Mouse (Mus musculus) testis, adult 2 months (tissue): ENCODE data around the gene Hilpda. TPM values are rescaled to one million over a fixed set of nuclear protein-coding genes. Genes with fewer than 3 reads are reported as not detected.
A peak's percentile ranks its signal among the peaks of the same experiment; 100 is the strongest.

ENCODE experiments used
- H3K27ac ChIP-seq: fragments of 200-500 bp; 2 replicates; pipeline ENCODE4 v1.5.1; 2012; ENCODE audit warnings: low read depth, low read length; ENCODE audit not compliant: control insufficient read depth, insufficient read depth
- H3K27me3 ChIP-seq: fragments of 200-500 bp; 2 replicates; pipeline ENCODE4 v1.6.1; 2012; ENCODE audit warnings: mild to moderate bottlenecking, low read length, moderate library complexity; ENCODE audit not compliant: control insufficient read depth, insufficient read depth
- H3K36me3 ChIP-seq: fragments of 200-500 bp; 2 replicates; pipeline ENCODE4 v1.6.1; 2012; ENCODE audit warnings: mild to moderate bottlenecking, low read length; ENCODE audit not compliant: control insufficient read depth, insufficient read depth
- H3K4me1 ChIP-seq: fragments of 200-500 bp; 2 replicates; pipeline ENCODE4 v1.6.1; 2012; ENCODE audit warnings: low read length; ENCODE audit not compliant: control insufficient read depth, insufficient read depth
- H3K4me3 ChIP-seq: fragments of 200-500 bp; 2 replicates; pipeline ENCODE4 v1.5.1; 2012; ENCODE audit warnings: low read depth, mild to moderate bottlenecking, low read length, moderate library complexity, mixed read lengths; ENCODE audit not compliant: control insufficient read depth
- CTCF ChIP-seq: fragments of 200-500 bp; IDR thresholded peaks from 2 replicates; pipeline ENCODE4 v1.5.1; 2012; ENCODE audit warnings: low read depth, mild to moderate bottlenecking, inconsistent platforms, low read length, moderate library complexity; ENCODE audit not compliant: control insufficient read depth, insufficient read depth, insufficient replicate concordance
- POLR2A ChIP-seq: fragments of 200-500 bp; IDR thresholded peaks from 2 replicates; pipeline ENCODE4 v1.6.1; 2012; ENCODE audit warnings: low read depth, mild to moderate bottlenecking, inconsistent platforms, low read length, moderate library complexity; ENCODE audit not compliant: control insufficient read depth
- polyA plus RNA-seq: library from polyadenylated mRNA; depleted of rRNA; stranded (reverse); fragments of >200 nt; gene quantifications from 2 replicates; pipeline ENCODE4 v1.2.3, GENCODE M21; 2012

The Hilpda gene
- polyA plus RNA-seq, 1 experiment = 56.2 TPM

GRCm38 (mm10) chr6:29261831-29262230 is 10.5 kb upstream of the Hilpda start:
- H3K4me3 ChIP-seq = no peak overlapping the region
- TF ChIP-seq POLR2A (no peak), CTCF (no peak)
- no peaks in the 10 kb centered on the region; the same call in 1 of the 2 replicates for H3K4me1 ChIP-seq
- no peak overlapping the region for H3K27ac ChIP-seq
- no peaks in the 10 kb centered on the region for H3K27me3 ChIP-seq
- H3K36me3 ChIP-seq = no peaks in the 10 kb centered on the region

- no peak overlapping the region for H3K4me3 ChIP-seq
These were observed 8.4 kb upstream of the Hilpda start for GRCm38 (mm10) chr6:29263650-29264455.

DNA sequence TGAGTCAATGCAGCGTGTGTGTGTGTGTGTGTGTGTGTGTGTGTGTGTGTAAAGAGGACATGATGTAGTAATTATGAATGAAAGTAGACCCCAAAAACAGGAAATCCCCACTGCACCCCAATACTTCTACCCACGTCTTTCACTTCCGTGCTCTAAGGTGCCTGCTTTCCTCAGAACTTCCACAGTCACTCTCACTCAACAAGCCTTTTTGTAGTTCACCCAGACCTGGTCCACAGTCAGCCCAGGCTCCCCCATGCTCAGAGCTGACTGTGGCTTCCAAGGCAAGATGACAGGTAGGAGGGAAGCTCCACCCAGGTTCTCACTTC is 7.9 kb upstream of the Hilpda start:
- Histone ChIP-seq H3K4me1 (no peaks in the 10 kb centered on the region; the same call in 1 of the 2 replicates), H3K27me3 (no peaks in the 10 kb centered on the region), H3K27ac (no peak overlapping the region), H3K36me3 (no peaks in the 10 kb centered on the region), H3K4me3 (no peak overlapping the region)
- TF ChIP-seq CTCF (no peak), POLR2A (no peak)

More at GRCm38 (mm10) chr6:29263650-29264455, 8.4 kb upstream of the Hilpda start:
- no peak for TF ChIP-seq CTCF
- no peak for TF ChIP-seq POLR2A
- Histone ChIP-seq H3K4me1 (no peaks in the 10 kb centered on the region; the same call in 1 of the 2 replicates), H3K27me3 (no peaks in the 10 kb centered on the region), H3K36me3 (no peaks in the 10 kb centered on the region), H3K27ac (no peak overlapping the region)

- TF ChIP-seq POLR2A (no peak), CTCF (no peak)
- Histone ChIP-seq H3K36me3 (no peaks in the 10 kb centered on the region), H3K4me1 (peaks cover 7% of the 10 kb centered on the region), H3K27ac (no peak overlapping the region), H3K4me3 (no peak overlapping the region), H3K27me3 (no peaks in the 10 kb centered on the region)
These were observed 5.4 kb upstream of the Hilpda start for GRCm38 (mm10) chr6:29266936-29267335.

GRCm38 (mm10) chr6:29269006-29269668 is 3.2 kb upstream of the Hilpda start:
- H3K27me3 ChIP-seq = no peaks in the 10 kb centered on the region
- H3K4me1 ChIP-seq = peaks cover 9% of the 10 kb centered on the region
- TF ChIP-seq CTCF (no peak), POLR2A (no peak)
- no peaks in the 10 kb centered on the region for H3K36me3 ChIP-seq
- H3K27ac ChIP-seq = no peak overlapping the region
- no peak overlapping the region for H3K4me3 ChIP-seq

GRCm38 (mm10) chr6:29270961-29271360 is 1.3 kb upstream of the Hilpda start:
- H3K27ac ChIP-seq = no peak overlapping the region
- peak overlapping the region; percentile 9; the same call in 1 of the 2 replicates for H3K4me3 ChIP-seq
- TF ChIP-seq POLR2A (no peak), CTCF (no peak)
- H3K27me3 ChIP-seq = no peaks in the 10 kb centered on the region
- peaks cover 9% of the 10 kb centered on the region for H3K4me1 ChIP-seq
- no peaks in the 10 kb centered on the region for H3K36me3 ChIP-seq

DNA sequence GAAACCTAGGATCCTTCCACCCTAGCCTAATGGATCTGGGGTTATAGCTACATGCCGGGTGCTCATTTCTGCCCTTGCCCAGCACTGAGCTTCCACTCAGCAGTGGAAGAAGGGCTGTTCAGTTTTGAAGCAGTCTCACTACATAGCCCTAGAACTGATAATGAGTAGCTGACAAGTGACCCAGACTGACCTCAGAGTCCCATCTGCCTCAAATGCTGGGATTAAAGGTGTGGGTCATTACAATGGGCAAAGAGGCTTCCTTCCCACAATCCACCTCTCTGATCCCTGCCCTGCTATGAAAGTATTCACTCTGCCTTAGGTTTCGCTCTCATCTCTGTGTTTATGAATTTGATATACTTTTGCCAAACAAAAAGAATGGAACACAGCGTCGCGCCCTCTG is 4.5 kb downstream of the Hilpda start:
- Histone ChIP-seq H3K4me1 (peaks cover 2% of the 10 kb centered on the region; the same call in 1 of the 2 replicates), H3K27ac (no peak overlapping the region), H3K27me3 (no peaks in the 10 kb centered on the region), H3K4me3 (no peak overlapping the region), H3K36me3 (no peaks in the 10 kb centered on the region)
- TF ChIP-seq POLR2A = no peak
- TF ChIP-seq CTCF = no peak
